Mouse (Mus musculus): ENCODE data around the gene Klhdc4. TPM values are rescaled to one million over a fixed set of nuclear protein-coding genes. Genes with fewer than 3 reads are reported as not detected.

The Klhdc4 gene
- polyA plus RNA-seq, 1 experiment from 2014 or later = 46.2 TPM

DNA sequence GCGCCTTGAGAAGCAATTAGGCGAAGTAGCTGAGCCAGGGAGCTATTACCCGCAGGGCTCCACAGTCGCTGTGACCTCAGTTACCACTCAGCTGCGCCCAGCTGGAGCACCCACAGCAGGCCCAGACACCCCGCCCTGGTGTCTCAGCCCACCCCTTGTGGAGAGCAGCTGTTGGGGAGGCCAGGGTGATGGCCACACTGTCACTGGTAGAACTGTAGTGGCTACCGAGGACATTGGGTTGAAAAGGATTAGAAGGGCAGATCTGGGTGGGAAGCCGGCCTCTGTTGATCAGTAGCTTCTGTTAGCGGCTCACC lies 65.7 kb downstream of the Klhdc4 start:
- peaks cover 12% of the 10 kb centered on the region for H3K4me1 ChIP-seq
- H3K4me3 ChIP-seq = no peak overlapping the region
- H3K27ac ChIP-seq (replicated peaks) = 0 out of 2 replicates have a peak overlapping the region, but pooled peaks have one; percentile 25
- ATAC-seq (replicated peaks) = peak; percentile 31; the same call in 1 of the 2 replicates
- 64% methylated on average over 9 of the region's 9 CpGs for WGBS
- H3K36me3 ChIP-seq = no peaks in the 10 kb centered on the region
- H3K27me3 ChIP-seq = no peaks in the 10 kb centered on the region
- H3K9me3 ChIP-seq = no peaks in the 10 kb centered on the region
- no peak overlapping the region for H3K9ac ChIP-seq (replicated peaks)
- no peak overlapping the region for H3K4me2 ChIP-seq (replicated peaks)

GRCm38 (mm10) chr8:121762999-121763699 lies 66.2 kb downstream of the Klhdc4 start:
- Histone ChIP-seq H3K27me3 (no peaks in the 10 kb centered on the region), H3K4me2 (replicated peaks) (no peak overlapping the region), H3K9ac (replicated peaks) (no peak overlapping the region), H3K9me3 (no peaks in the 10 kb centered on the region), H3K4me1 (peaks cover 12% of the 10 kb centered on the region), H3K4me3 (no peak overlapping the region), H3K27ac (replicated peaks) (0 out of 2 replicates have a peak overlapping the region, but pooled peaks have one; percentile 25), H3K36me3 (no peaks in the 10 kb centered on the region)
- WGBS = 35% methylated on average over 7 of the region's 7 CpGs
- peak; percentile 67; the same call in 1 of the 2 replicates for ATAC-seq (replicated peaks)

DNA sequence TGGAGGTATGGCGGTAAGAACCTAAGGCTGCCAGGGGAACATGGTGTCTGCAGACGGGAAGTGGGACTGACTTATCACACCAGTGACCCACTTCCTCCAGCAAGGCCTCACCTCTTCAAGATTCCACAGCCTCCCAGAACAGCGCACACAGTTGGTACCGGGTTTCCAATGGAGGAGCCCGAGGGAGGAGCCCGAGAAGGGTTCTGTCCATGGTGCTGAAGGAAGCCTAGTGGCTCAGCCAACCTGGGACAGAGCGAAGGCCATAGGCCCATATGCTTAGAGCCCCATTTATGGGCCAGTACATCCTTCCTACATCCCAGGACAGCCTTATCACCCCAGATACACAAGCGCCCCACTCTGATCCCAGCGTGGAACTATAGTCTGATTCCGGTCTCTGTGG lies 67.9 kb downstream of the Klhdc4 start:
- Histone ChIP-seq H3K27ac (replicated peaks) (no peak overlapping the region), H3K9me3 (no peaks in the 10 kb centered on the region), H3K9ac (replicated peaks) (no peak overlapping the region), H3K4me1 (peaks cover 12% of the 10 kb centered on the region), H3K4me2 (replicated peaks) (no peak overlapping the region), H3K4me3 (no peak overlapping the region), H3K27me3 (no peaks in the 10 kb centered on the region), H3K36me3 (no peaks in the 10 kb centered on the region)
- WGBS = 35% methylated on average over 10 of the region's 10 CpGs
- ATAC-seq (replicated peaks) = no peak

- Histone ChIP-seq H3K4me2 (replicated peaks) (no peak overlapping the region), H3K9ac (replicated peaks) (no peak overlapping the region), H3K4me3 (no peak overlapping the region), H3K9me3 (no peaks in the 10 kb centered on the region), H3K27ac (replicated peaks) (no peak overlapping the region), H3K36me3 (no peaks in the 10 kb centered on the region), H3K4me1 (peaks cover 12% of the 10 kb centered on the region), H3K27me3 (no peaks in the 10 kb centered on the region)
- ATAC-seq (replicated peaks) = no peak
- WGBS = 79% methylated on average over 7 of the region's 7 CpGs
Observed at GRCm38 (mm10) chr8:121760484-121760883, 68.9 kb downstream of the Klhdc4 start.

- H3K4me2 ChIP-seq (replicated peaks) = no peak overlapping the region
- no peaks in the 10 kb centered on the region for H3K9me3 ChIP-seq
- WGBS = 78% methylated on average over 12 of the region's 12 CpGs
- ATAC-seq (replicated peaks) = no peak
- H3K4me1 ChIP-seq = peaks cover 7% of the 10 kb centered on the region
- no peak overlapping the region for H3K27ac ChIP-seq (replicated peaks)
- no peaks in the 10 kb centered on the region for H3K27me3 ChIP-seq
- no peak overlapping the region for H3K9ac ChIP-seq (replicated peaks)
- H3K36me3 ChIP-seq = 0 out of 2 replicates have a peak, but pooled peaks cover under 1% of the 10 kb centered on the region
- H3K4me3 ChIP-seq = no peak overlapping the region
Observed at GRCm38 (mm10) chr8:121758470-121758869, 70.9 kb downstream of the Klhdc4 start.

DNA sequence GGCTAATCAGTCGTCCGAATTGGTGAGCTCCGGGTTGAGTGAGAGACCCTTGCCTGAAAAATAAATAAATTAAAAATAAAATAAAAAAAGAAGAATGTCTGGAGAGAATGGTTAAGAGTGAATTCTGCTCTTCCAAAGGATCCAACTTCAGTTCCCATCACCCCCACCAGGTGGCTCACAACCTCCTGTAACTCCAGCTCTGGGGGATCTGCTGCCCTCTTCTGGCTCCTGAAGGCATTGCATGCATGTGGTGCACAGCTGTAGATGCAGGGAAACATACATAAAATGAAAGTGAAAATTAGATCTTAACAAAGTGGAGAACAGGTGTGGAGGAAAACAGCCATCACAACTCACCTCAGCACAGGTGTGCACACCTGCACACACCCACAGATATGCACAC lies 78.0 kb downstream of the Klhdc4 start:
- no peaks in the 10 kb centered on the region for H3K27me3 ChIP-seq
- H3K4me2 ChIP-seq (replicated peaks) = no peak overlapping the region
- H3K4me3 ChIP-seq = no peak overlapping the region
- ATAC-seq (replicated peaks) = no peak
- H3K36me3 ChIP-seq = 0 out of 2 replicates have a peak, but pooled peaks cover 3% of the 10 kb centered on the region
- WGBS = 37% methylated on average over 3 of the region's 3 CpGs
- H3K9me3 ChIP-seq = peaks cover 3% of the 10 kb centered on the region; the same call in 1 of the 2 replicates
- H3K27ac ChIP-seq (replicated peaks) = no peak overlapping the region
- H3K9ac ChIP-seq (replicated peaks) = no peak overlapping the region
- H3K4me1 ChIP-seq = no peaks in the 10 kb centered on the region

- Histone ChIP-seq H3K36me3 (0 out of 2 replicates have a peak, but pooled peaks cover 3% of the 10 kb centered on the region), H3K4me1 (no peaks in the 10 kb centered on the region), H3K9me3 (peaks cover 3% of the 10 kb centered on the region; the same call in 1 of the 2 replicates), H3K4me3 (no peak overlapping the region), H3K27me3 (no peaks in the 10 kb centered on the region), H3K4me2 (replicated peaks) (no peak overlapping the region), H3K27ac (replicated peaks) (no peak overlapping the region), H3K9ac (replicated peaks) (no peak overlapping the region)
- no peak for ATAC-seq (replicated peaks)
- WGBS = 45% methylated on average over 3 of the region's 3 CpGs
Observed at GRCm38 (mm10) chr8:121750512-121750911, 78.9 kb downstream of the Klhdc4 start.

DNA sequence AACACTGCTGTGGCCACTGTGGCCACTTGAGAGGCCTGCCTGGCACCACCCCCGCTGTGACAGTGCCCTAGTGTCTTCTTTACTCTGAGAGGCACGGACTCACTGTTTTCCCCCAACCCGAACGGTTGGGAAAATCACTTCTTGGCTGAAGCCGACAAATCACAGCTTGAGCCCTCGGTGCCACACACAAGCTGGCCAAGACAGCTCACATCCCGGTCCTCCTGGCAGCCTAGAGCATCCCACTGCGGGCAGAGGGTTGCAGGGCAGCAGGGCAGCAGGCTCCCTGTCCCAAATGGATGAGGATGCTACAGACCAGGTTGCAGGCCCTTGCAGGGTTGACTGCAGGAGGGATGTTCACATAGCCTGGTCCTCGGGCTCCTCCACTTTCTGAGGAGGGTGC lies 79.9 kb downstream of the Klhdc4 start:
- no peak overlapping the region for H3K27ac ChIP-seq (replicated peaks)
- WGBS = 76% methylated on average over 9 of the region's 9 CpGs
- no peak overlapping the region for H3K9ac ChIP-seq (replicated peaks)
- H3K27me3 ChIP-seq = no peaks in the 10 kb centered on the region
- no peaks in the 10 kb centered on the region for H3K4me1 ChIP-seq
- H3K4me3 ChIP-seq = no peak overlapping the region
- no peak for ATAC-seq (replicated peaks)
- H3K36me3 ChIP-seq = 0 out of 2 replicates have a peak, but pooled peaks cover 3% of the 10 kb centered on the region
- peaks cover 3% of the 10 kb centered on the region; the same call in 1 of the 2 replicates for H3K9me3 ChIP-seq
- no peak overlapping the region for H3K4me2 ChIP-seq (replicated peaks)

Other genes with a start within 250 kb of the Klhdc4 start
- 394 and 395 TPM in 2 replicates for gene Map1lc3b, start 239.2 kb downstream of the Klhdc4 start, polyA plus RNA-seq (2015; fragmentation: Nextera tagmentation; extraction: Ambion mirVana)
- 36.7 and 39.2 TPM in 2 replicates for gene Zcchc14, start 176.7 kb downstream of the Klhdc4 start, polyA plus RNA-seq (2015; fragmentation: Nextera tagmentation; extraction: Ambion mirVana)
- 79.9 and 82.5 TPM in 2 replicates for gene Jph3, start 99.9 kb downstream of the Klhdc4 start, polyA plus RNA-seq (2015; fragmentation: Nextera tagmentation; extraction: Ambion mirVana)
- 39.2 and 45.8 TPM in 2 replicates for gene Slc7a5, start 78.1 kb upstream of the Klhdc4 start, polyA plus RNA-seq (2015; fragmentation: Nextera tagmentation; extraction: Ambion mirVana)
- 0.37 and 0.43 TPM in 2 replicates for gene Car5a, start 115.3 kb upstream of the Klhdc4 start, polyA plus RNA-seq (2015; fragmentation: Nextera tagmentation; extraction: Ambion mirVana)
- 64.8 and 65.3 TPM in 2 replicates for gene Banp, start 120.2 kb upstream of the Klhdc4 start, polyA plus RNA-seq (2015; fragmentation: Nextera tagmentation; extraction: Ambion mirVana)

All from forebrain, embryonic 15.5 days (tissue).